Mouse (Mus musculus) activated CD4-positive, CD25-positive, alpha-beta regulatory T cell (primary cell): ENCODE measurements around the gene Tmem219. TPM values are rescaled to one million over a fixed set of nuclear protein-coding genes. Genes with fewer than 3 reads are reported as not detected.

Source experiments
- polyA plus RNA-seq, 2 experiments: library from polyadenylated mRNA; unstranded; fragments of 100-300 nt; shearing (Covaris generic); gene quantifications; one replicate each; pipeline ENCODE4 v1.2.1; 2017

Tmem219 gene
- 10 to 100 TPM; 42.2 to 49.8 TPM for polyA plus RNA-seq

GRCm38 (mm10) chr7:126922624-126923060 lies at the start of gene Tmem219:
Tmem219 (minus strand) TSS chr7:126922917.

GRCm38 (mm10) chr7:126949793-126950646 lies 27.3 kb upstream of the Tmem219 start, which contains the start of gene Sez6l2:
Sez6l2 (plus strand) TSS chr7:126950563.

DNA sequence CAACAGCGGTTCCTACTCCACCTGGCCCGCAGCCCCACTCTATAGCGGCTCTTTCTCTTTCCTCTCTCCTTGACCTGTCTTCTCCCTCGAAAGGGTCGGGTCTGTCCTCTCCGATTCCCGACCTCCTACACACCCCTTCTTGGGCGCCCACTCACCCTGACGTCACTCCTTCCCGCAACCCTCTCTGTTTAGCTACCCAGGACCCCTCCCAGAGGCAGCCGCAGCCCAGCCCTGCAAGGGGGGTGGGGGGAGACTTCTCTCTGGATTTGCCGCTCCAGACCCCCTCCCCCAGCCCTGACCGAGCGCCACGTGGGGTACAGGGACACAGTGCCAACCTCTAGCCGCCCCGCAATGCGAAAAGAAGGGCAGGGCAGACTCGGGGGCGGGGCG lies 26.7 kb upstream of the Tmem219 start, which contains the start of gene Asphd1:
Gene Asphd1 (minus strand): TSS at position 180 of the 390 bp plus-strand sequence.

GRCm38 (mm10) chr7:126928384-126929037 lies 5.8 kb upstream of the Tmem219 start, which contains the start of gene Kctd13:
Kctd13 (plus strand) TSS chr7:126928879.

DNA sequence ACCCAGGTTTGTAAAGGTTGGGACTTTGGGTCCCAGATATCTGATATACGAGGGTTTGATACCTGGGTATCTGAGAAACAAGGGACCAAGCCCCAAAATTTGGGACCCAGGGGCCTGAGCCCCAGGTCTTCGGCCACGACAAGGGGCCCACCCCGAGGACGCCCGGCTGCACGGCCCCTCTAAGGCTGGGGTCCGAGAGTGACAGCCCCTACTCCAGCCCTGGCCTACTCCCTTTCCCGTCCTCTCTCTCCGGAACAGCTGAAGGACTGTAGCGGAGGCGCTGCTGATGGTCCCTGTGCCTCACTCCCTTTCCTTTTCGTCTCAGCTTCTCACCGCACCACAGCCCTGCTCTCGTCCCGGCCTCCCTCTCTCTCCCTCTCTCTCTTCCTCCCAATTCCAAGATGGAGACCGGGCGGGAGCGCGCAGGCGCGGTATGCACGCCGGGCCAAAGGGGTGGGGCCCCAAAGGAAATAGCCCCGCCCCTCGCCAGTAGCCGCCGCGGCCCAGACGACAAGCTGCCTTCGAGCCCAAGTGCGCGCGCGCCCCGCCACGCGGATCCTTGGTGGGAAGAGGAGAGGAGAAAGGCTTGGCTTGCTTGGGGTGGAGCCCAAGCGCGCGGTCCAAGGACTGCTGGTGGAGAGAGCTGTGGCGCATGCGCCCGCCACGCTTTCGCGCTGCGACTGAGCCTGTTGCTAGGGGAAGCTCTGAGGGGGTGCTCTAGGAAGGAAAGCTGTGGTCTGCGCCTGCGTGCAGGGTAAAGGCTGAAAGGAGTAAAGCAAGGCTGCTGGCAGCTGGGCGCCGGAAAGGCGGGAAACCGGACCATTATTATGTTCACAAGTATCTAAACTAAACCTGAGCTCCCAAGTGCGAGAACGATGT lies 38.2 kb downstream of the Tmem219 start, which contains the start of gene Taok2:
Gene Taok2 (minus strand): TSS at position 418 of the 879 bp plus-strand sequence.

GRCm38 (mm10) chr7:126862147-126862784 lies 60.5 kb downstream of the Tmem219 start, which contains the start of gene Ino80e:
Ino80e (minus strand) TSS chr7:126862377.

GRCm38 (mm10) chr7:126861429-126862130 lies 61.1 kb downstream of the Tmem219 start, which contains the start of gene Hirip3:
Hirip3 (plus strand) TSS chr7:126861972.

GRCm38 (mm10) chr7:126847116-126847420 lies 75.6 kb downstream of the Tmem219 start, which contains the start of gene Doc2a:
Doc2a (plus strand) TSS chr7:126847416.

Other genes starting within 250 kb of the Tmem219 start
- gene Sult1a1, start 246.5 kb downstream of the Tmem219 start, polyA plus RNA-seq, result 1 to 10 TPM in 1 of 2 experiments, under 1 TPM in 1; 0.76 to 1.8 TPM
- gene Bola2, start 227.5 kb downstream of the Tmem219 start, polyA plus RNA-seq, result 100 to 1,000 TPM; 111 to 133 TPM
- 10 to 100 TPM in 1 of 2 experiments, 1 to 10 TPM in 1; 7.1 to 13.5 TPM for gene Slx1b, start 227.1 kb downstream of the Tmem219 start, polyA plus RNA-seq
- 1,000 to 10,000 TPM; 3,096 to 3,488 TPM for gene Coro1a, start 215.1 kb downstream of the Tmem219 start, polyA plus RNA-seq
- gene Mapk3, start 163.3 kb downstream of the Tmem219 start, polyA plus RNA-seq, result 10 to 100 TPM; 30.7 to 33.6 TPM
- 1 to 10 TPM in 1 of 2 experiments, under 1 TPM in 1; 0.94 to 3.4 TPM for gene Gdpd3, start 156.6 kb downstream of the Tmem219 start, polyA plus RNA-seq
- 100 to 1,000 TPM; 529 to 591 TPM for gene Ypel3, start 146.0 kb downstream of the Tmem219 start, polyA plus RNA-seq
- gene Tbx6, start 141.4 kb downstream of the Tmem219 start, polyA plus RNA-seq, result 1 to 10 TPM; 1.9 to 4.1 TPM
- 100 to 1,000 TPM; 387 to 443 TPM for gene Ppp4c, start 130.4 kb downstream of the Tmem219 start, polyA plus RNA-seq
- gene Fam57b, start 125.2 kb downstream of the Tmem219 start, polyA plus RNA-seq, result not detected
- not detected for gene 4930451I11Rik, start 91.3 kb downstream of the Tmem219 start, polyA plus RNA-seq
- gene Doc2a, start 75.5 kb downstream of the Tmem219 start, polyA plus RNA-seq, result not detected
- 10 to 100 TPM; 10.5 to 16.6 TPM for gene Hirip3, start 60.9 kb downstream of the Tmem219 start, polyA plus RNA-seq
- gene Ino80e, start 60.5 kb downstream of the Tmem219 start, polyA plus RNA-seq, result 10 to 100 TPM; 83.5 to 86.5 TPM
- gene Taok2, start 38.2 kb downstream of the Tmem219 start, polyA plus RNA-seq, result 10 to 100 TPM; 37.1 to 39.0 TPM
- 10 to 100 TPM; 32.0 to 38.0 TPM for gene Kctd13, start 6.0 kb upstream of the Tmem219 start, polyA plus RNA-seq
- under 1 TPM in 1 of 2 experiments, not detected in 1; 0.21 TPM for gene Asphd1, start 26.7 kb upstream of the Tmem219 start, polyA plus RNA-seq
- gene Sez6l2, start 27.6 kb upstream of the Tmem219 start, polyA plus RNA-seq, result under 1 TPM; 0.34 to 0.62 TPM
- 100 to 1,000 TPM; 176 to 321 TPM for gene Cdipt, start 53.0 kb upstream of the Tmem219 start, polyA plus RNA-seq
- 1 to 10 TPM in 1 of 2 experiments, under 1 TPM in 1; 0.64 to 2.0 TPM for gene Cdiptos, start 53.2 kb upstream of the Tmem219 start, polyA plus RNA-seq
- gene Mvp, start 91.7 kb upstream of the Tmem219 start, polyA plus RNA-seq, result 10 to 100 TPM; 19.5 to 57.5 TPM
- 1 to 10 TPM in 1 of 2 experiments, under 1 TPM in 1; 0.54 to 1.7 TPM for gene Pagr1b, start 93.6 kb upstream of the Tmem219 start, polyA plus RNA-seq
- 100 to 1,000 TPM in 1 of 2 experiments, 10 to 100 TPM in 1; 99.8 to 119 TPM for gene Pagr1a, start 94.4 kb upstream of the Tmem219 start, polyA plus RNA-seq
- 10 to 100 TPM; 31.2 to 33.4 TPM for gene Gm42742, start 98.2 kb upstream of the Tmem219 start, polyA plus RNA-seq
- 1 to 10 TPM; 6.4 to 8.6 TPM for gene Prrt2, start 98.3 kb upstream of the Tmem219 start, polyA plus RNA-seq
- gene Maz, start 104.1 kb upstream of the Tmem219 start, polyA plus RNA-seq, result 100 to 1,000 TPM; 117 to 145 TPM
- 10 to 100 TPM; 20.0 to 37.5 TPM for gene Kif22, start 119.6 kb upstream of the Tmem219 start, polyA plus RNA-seq
- not detected for gene Zg16, start 164.4 kb upstream of the Tmem219 start, polyA plus RNA-seq
- gene AI467606, start 168.4 kb upstream of the Tmem219 start, polyA plus RNA-seq, result 100 to 1,000 TPM; 267 to 384 TPM
- gene Qprt, start 199.3 kb upstream of the Tmem219 start, polyA plus RNA-seq, result 10 to 100 TPM; 18.6 to 21.0 TPM
- gene Spn, start 214.9 kb upstream of the Tmem219 start, polyA plus RNA-seq, result 100 to 1,000 TPM in 1 of 2 experiments, 10 to 100 TPM in 1; 86.6 to 120 TPM